Mouse (Mus musculus) ovary, postnatal 10 days (tissue): ENCODE data around the gene Prr23a1.
"Not testable (repeated sequence)": the region's sequence is repeated elsewhere in the genome, so short reads cannot be mapped to it uniquely, and the experiment has no call there.

Source experiments
- DNase-seq: peaks from one replicate; pipeline ENCODE4 v3.0.0; 2022; ENCODE audit warnings: low spot score

Prr23a1 gene

GRCm38 (mm10) chr9:98842117-98842516 lies at the start of gene Prr23a1:
Gene Prr23a1, plus strand, starts transcription at chr9:98842503.
- no peak for DNase-seq

DNA sequence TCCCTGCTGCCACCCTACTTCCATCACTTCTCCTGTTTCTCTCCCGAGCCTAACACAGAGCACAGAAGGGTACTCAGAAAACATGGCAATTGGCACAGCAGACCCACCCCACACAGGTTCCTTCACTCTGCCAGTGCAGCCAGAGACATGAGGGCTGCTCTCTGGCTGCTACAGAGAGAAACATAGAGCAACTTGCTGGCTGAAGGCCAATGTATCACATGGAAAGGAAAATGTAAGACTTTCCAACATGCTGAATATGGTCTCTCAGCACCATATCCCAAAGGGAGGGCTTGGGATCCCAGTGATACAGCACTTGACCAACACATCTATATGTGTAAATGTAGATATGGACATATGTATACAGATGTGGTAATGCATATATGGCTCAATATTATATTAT lies 43.3 kb upstream of the Prr23a1 start:
- no peak for DNase-seq

- no peak for DNase-seq
Measured at GRCm38 (mm10) chr9:98803971-98804370, 38.3 kb upstream of the Prr23a1 start.

DNA sequence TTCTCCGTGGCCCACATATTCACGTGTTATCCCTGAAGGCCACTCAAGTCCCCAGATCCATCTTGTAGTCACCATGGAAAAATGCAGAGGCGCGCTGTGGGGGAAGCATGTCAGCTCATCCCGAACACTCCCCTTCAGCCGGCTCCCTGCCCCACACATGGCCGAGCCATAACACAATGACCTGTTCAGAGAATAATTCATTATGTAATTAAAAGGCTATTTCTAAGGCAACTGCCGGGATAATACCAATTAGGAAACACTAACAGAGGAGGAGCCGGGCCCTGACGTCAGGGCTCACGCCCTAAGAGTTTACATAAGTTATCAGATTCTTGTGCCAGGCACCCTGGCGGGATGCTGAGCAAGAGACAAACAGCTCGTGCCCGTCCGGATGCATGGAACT lies 36.8 kb upstream of the Prr23a1 start:
- DNase-seq, result no peak

DNA sequence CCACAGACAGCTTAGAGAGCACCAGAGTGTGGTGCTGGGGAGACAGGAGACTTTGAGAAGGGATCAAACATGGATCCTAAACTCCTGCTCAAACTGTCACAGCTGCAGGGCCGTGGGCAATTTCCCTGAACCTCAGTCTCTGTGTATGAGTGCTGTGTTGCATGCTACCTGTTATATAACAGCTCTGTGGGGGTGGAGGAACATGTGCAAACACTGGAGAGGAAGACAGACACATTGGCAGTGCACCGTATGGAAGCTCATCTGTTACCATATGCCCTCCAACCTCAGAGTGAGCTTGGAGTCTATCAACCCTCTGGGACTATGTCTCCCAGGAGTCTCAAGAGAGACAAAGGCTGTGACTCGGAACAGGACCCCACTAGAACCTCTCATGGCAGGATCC lies 36.4 kb upstream of the Prr23a1 start:
- no peak for DNase-seq

DNA sequence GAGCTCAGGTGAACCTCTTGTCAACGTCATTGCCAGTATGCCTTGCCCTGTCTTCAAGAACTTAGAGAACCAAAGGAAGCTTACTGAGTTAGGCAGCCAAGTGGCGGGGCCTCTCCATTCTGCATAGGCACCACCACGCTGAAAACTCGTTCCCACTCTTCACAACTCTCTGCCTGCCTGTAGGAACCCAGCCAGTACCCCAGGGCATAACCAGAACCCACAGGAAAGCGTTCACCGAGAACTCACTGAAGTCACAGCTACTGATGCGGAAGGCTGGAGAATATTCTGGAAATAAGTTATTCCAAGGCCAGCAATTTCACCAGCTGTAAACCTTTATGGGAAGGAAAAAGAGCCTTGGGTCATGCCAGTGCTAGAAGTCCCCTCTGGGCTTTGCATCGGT lies 34.7 kb upstream of the Prr23a1 start:
- DNase-seq, result no peak

DNA sequence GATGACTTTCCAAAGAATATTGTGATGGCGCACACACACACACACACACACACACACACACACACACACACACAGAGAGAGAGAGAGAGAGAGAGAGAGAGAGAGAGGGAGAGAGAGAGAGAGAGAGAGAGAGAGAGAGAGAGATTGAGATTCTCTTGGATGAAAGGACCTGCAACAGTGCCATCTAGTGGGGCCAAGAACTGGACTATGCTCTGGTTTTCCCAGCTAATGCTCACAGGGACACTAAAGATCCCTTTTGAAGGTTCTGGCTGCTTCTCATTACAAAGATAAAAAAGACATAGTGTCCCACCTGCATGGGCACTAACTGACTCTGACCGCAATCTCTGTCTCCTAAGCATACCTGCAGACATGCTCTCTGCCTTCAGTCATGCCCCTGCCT lies 32.8 kb upstream of the Prr23a1 start:
- DNase-seq, result not testable (repeated sequence)

DNA sequence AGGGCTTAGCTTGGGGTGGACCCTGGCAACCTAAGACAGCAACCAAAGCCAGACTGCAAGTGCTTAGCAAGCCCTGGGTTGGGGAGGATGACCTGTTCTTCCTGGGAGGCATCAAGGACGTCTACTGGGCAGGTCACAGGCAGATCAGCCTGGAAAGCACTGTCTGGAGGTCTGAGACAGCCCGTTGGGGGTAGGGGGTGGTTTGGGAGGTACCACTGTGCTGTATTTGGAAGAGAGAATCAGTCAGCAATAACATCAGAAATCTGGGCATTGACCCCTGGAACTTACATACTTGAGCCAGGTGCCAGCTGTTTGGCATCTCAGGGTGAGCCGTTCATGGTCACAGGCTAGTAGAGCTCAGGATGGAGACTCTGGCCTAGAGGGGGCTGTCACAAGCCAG lies 26.2 kb upstream of the Prr23a1 start:
- DNase-seq, result no peak

- no peak for DNase-seq
Measured at GRCm38 (mm10) chr9:98817592-98817991, 24.7 kb upstream of the Prr23a1 start.

GRCm38 (mm10) chr9:98818971-98819370 lies 23.3 kb upstream of the Prr23a1 start:
- DNase-seq, result no peak

- DNase-seq, result no peak
Measured at GRCm38 (mm10) chr9:98819481-98819880, 22.8 kb upstream of the Prr23a1 start.

GRCm38 (mm10) chr9:98820461-98820860 lies 21.8 kb upstream of the Prr23a1 start:
- no peak for DNase-seq

DNA sequence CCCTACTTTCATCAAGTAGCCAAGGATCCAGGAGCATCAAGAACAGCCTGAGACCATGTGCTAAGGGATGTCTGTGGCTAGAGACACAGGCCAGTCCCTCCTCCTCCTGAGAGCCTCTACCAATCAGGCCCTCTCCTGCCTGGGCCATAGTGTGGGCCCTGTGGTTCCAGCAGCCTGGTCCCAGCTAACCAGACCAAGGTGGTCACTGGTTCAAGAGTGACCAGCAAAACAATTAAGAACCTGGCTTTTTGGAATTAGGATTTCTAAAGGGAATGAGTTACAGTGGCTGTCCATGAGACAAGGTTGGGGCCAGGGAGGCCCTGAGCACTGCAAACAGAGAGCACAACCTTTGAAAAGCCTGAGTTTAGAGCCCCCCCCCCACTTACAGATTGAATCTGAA lies 21.2 kb upstream of the Prr23a1 start:
- DNase-seq, result no peak

- no peak for DNase-seq
Measured at GRCm38 (mm10) chr9:98823805-98824204, 18.5 kb upstream of the Prr23a1 start.

GRCm38 (mm10) chr9:98829508-98829907 lies 12.8 kb upstream of the Prr23a1 start:
- no peak for DNase-seq

DNA sequence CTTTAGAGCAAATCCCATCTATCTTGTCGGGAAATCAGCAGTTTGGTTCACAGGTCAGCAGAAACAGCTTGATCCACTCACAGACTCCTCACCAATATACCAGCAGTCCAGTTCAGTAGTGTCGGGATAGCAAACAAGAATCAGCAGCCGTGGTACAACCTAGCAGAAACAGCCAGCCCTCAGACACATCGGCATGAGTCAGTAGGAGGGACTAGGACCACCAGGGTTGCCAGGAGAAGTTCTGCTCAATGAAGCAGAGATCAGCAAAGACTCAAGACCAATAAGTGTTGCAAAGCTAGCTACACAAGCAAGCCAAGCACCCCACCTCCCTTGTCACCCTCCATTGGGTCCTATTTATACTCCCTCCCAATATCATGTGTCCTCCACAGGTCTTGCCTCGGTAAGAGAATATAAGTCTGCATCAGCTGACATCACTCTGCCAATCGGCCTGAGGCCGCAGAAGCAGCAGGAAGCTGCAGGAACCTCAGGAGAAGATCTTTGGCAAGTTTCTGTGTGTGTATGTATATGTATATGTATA lies 4.7 kb upstream of the Prr23a1 start:
- DNase-seq, result no peak

- DNase-seq, result no peak
Measured at GRCm38 (mm10) chr9:98856210-98856609, 13.9 kb downstream of the Prr23a1 start, which contains the start of gene Prr23a2. Gene Prr23a2, plus strand, starts transcription at chr9:98856494.

DNA sequence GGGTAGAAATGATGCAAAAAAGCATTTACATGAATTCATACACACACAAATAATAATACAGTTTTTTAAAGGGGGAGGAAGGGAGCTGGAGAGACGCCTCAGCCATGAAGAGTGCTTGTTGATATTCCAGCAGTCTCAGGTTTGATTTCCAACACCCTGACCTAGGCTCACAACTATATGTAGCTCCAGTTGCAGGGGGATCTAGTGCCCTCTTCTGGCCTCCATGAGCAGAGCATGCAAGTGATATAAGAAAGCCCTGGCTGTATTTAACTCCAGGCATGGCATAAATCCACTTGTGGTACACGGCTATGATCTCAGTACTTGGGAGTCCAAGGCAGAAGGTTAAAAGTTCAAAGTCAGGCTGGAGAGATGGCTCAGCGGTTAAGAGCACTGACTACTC lies 21.2 kb downstream of the Prr23a1 start:
- no peak for DNase-seq

- no peak for DNase-seq
Measured at GRCm38 (mm10) chr9:98864571-98864970, 22.3 kb downstream of the Prr23a1 start, which contains the start of gene Prr23a3. Gene Prr23a3, plus strand, starts transcription at chr9:98864767.
